In genomic region chr6:120179756-120180206, GRCm38 (mm10) we compare ENCODE assay signal across 19 mouse cellular contexts.
DNase-seq lines count a peak whose midpoint lies in the region; ATAC-seq and TF ChIP-seq lines count a peak whose summit lies in the region.
"Had no signal": no experiment of that assay in that cellular context is flagged by ENCODE, and none has a peak within 500 bp of the region (broad histone marks: within the 10 kb centered on the region; RNA-seq: fewer than 3 reads in every experiment).

No protein-coding gene starts in this region.

- dilution Hi-C loops in CH12.LX (cut with MboI; ENCODE audit: extremely low pct_ligation_motif_present, extremely low pct_unique_long_range_greater_than_20kb, low sequenced_read_pairs): no loop called here

- no peaks in the 10 kb centered on the region; the same call in 1 of the 2 replicates for H3K79me2 ChIP-seq in CH12.LX (replicated peaks; ENCODE audit: control insufficient read depth, extremely low read depth, insufficient read depth, poor library complexity, severe bottlenecking)

- TF ChIP-seq POLR2A in CH12.LX (IDR thresholded peaks at IDR 0.05; ENCODE audit: low read depth, low read length): no peak; the same call in 1 of the 2 replicates

- no peak overlapping the region for H3K4me2 ChIP-seq in heart, embryonic 13.5 days
- H3K4me2 ChIP-seq in CH12.LX (ENCODE audit: insufficient read depth, low read depth, poor library complexity, severe bottlenecking): peak overlapping the region; percentile 33
- H3K4me2 ChIP-seq: embryonic facial prominence, embryonic 12.5 days; lung, embryonic 15.5 days; neural tube, embryonic 15.5 days had no signal

- no peak overlapping the region for H3K4me3 ChIP-seq in heart, embryonic 13.5 days
- peak overlapping the region in 1 of 3 experiments; percentile 28 for H3K4me3 ChIP-seq in CH12.LX (replicated peaks in 1 of 3; ENCODE audit: low read depth in 2 of 3, low read length in 2 of 3, poor library complexity in 1 of 3)
- H3K4me3 ChIP-seq: embryonic facial prominence, embryonic 12.5 days; lung, embryonic 15.5 days; midbrain, embryonic 10.5 days; neural tube, embryonic 15.5 days had no signal

- no peaks in the 10 kb centered on the region for H3K27me3 ChIP-seq in heart, embryonic 13.5 days (replicated peaks)
- no peaks in the 10 kb centered on the region for H3K27me3 ChIP-seq in CH12.LX (replicated peaks)
- H3K27me3 ChIP-seq: embryonic facial prominence, embryonic 12.5 days; lung, embryonic 15.5 days; neural tube, embryonic 15.5 days had no signal

- peak overlapping the region; percentile 25 for H3K27ac ChIP-seq in heart, embryonic 13.5 days (replicated peaks)
- H3K27ac ChIP-seq in CH12.LX (ENCODE audit: insufficient read depth, low read depth): peak overlapping the region; percentile 96
- H3K27ac ChIP-seq: embryonic facial prominence, embryonic 12.5 days; lung, embryonic 15.5 days; midbrain, embryonic 10.5 days; neural tube, embryonic 15.5 days had no signal

- no peaks in the 10 kb centered on the region for H3K9me3 ChIP-seq in heart, embryonic 13.5 days
- no peaks in the 10 kb centered on the region for H3K9me3 ChIP-seq in CH12.LX (replicated peaks; ENCODE audit: low read length)
- H3K9me3 ChIP-seq: embryonic facial prominence, embryonic 12.5 days; G1E; lung, embryonic 15.5 days; midbrain, embryonic 10.5 days; neural tube, embryonic 15.5 days had no signal

- no peak overlapping the region for H3K9ac ChIP-seq in heart, embryonic 13.5 days
- peak overlapping the region; percentile 20; the same call in 1 of the 2 replicates for H3K9ac ChIP-seq in CH12.LX (ENCODE audit: insufficient read depth, low read depth)
- H3K9ac ChIP-seq: embryonic facial prominence, embryonic 12.5 days; lung, embryonic 15.5 days; neural tube, embryonic 15.5 days had no signal

- no peaks in the 10 kb centered on the region for H3K36me3 ChIP-seq in heart, embryonic 13.5 days
- H3K36me3 ChIP-seq in CH12.LX (replicated peaks in 1 of 2; ENCODE audit: control insufficient read depth in 1 of 2, insufficient read depth in 1 of 2, low read length in 1 of 2): no peaks in the 10 kb centered on the region
- H3K36me3 ChIP-seq: embryonic facial prominence, embryonic 12.5 days; G1E; lung, embryonic 15.5 days; midbrain, embryonic 10.5 days; neural tube, embryonic 15.5 days had no signal

- in situ Hi-C loops in CH12.LX (cut with MboI; ENCODE audit: low pct_ligation_motif_present, low pct_unique_long_range_greater_than_20kb, low sequenced_read_pairs): no loop called here

- peaks cover 60% of the 10 kb centered on the region for H3K4me1 ChIP-seq in heart, embryonic 13.5 days
- H3K4me1 ChIP-seq in CH12.LX (ENCODE audit: control insufficient read depth in 1 of 2, insufficient read depth in 2 of 2): peaks cover 28 to 56% of the 10 kb centered on the region in 2 experiments
- H3K4me1 ChIP-seq: embryonic facial prominence, embryonic 12.5 days; neural tube, embryonic 15.5 days had no signal

- TF ChIP-seq CTCF in CH12.LX (conservative IDR thresholded peaks at IDR 0.05 in 1 of 2, IDR thresholded peaks at IDR 0.05 in 1 of 2; ENCODE audit: low read depth in 2 of 2, low read length in 2 of 2): no peak

- no peak for ATAC-seq in heart, embryonic 13.5 days (ENCODE audit: extremely low read depth, insufficient number of reproducible peaks, low FRiP score, low TSS enrichment)
- peak; percentile 81 for ATAC-seq in granulocyte monocyte progenitor cell, adult 5-6 weeks (replicated peaks; ENCODE audit: poor library complexity, severe bottlenecking)
- peak; percentile 45 for ATAC-seq in megakaryocyte progenitor cell, adult 5-6 weeks (replicated peaks; ENCODE audit: poor library complexity)
- ATAC-seq: inflammation-experienced regulatory T-cells, adult 6 months had no signal

- 41% methylated on average over 7 of the region's 8 CpGs for WGBS in heart, embryonic 13.5 days

- no peak for DNase-seq in heart, adult 18-20 months
- DNase-seq in CH12.LX (ENCODE audit: extremely low read depth): peak; percentile 86
- no peak for DNase-seq in ovary, postnatal 36 days (ENCODE audit: low spot score)
- no peak for DNase-seq in left cerebral cortex, adult 18-20 months (ENCODE audit: low spot score in 2 of 2)
- DNase-seq in thymus, adult 18-20 months: no peak
- DNase-seq: adrenal gland, postnatal 14 days; cerebellum, postnatal 14 days; gastrocnemius, postnatal 10 days; layer of hippocampus, postnatal 36 days; right cerebral cortex, adult 18-20 months had no signal

- TF ChIP-seq RAD21 in CH12.LX (IDR thresholded peaks at IDR 0.05; ENCODE audit: low read depth, low read length): no peak

- TF ChIP-seq EP300 in CH12.LX (IDR thresholded peaks at IDR 0.05; ENCODE audit: low read length): peak; percentile 97

TF ChIP-seq in CH12.LX, 34 proteins besides CTCF, POLR2A, EP300 and RAD21:
- TF ChIP-seq UBTF (IDR thresholded peaks at IDR 0.05; ENCODE audit: low read depth, low read length) (no peak), JUN (IDR thresholded peaks at IDR 0.05; ENCODE audit: insufficient read depth, low read depth, low read length) (peak; percentile 95), ZC3H11A (IDR thresholded peaks at IDR 0.05; ENCODE audit: low read depth, low read length) (no peak), ZMIZ1 (IDR thresholded peaks at IDR 0.05; ENCODE audit: low read depth, low read length) (no peak), NRF1 (IDR thresholded peaks at IDR 0.05; ENCODE audit: low read depth, low read length) (no peak), E2F4 (IDR thresholded peaks at IDR 0.05; ENCODE audit: insufficient replicate concordance, low read depth, low read length) (no peak), TCF12 (IDR thresholded peaks at IDR 0.05; ENCODE audit: low read depth, low read length) (peak; percentile 70; the same call in 1 of the 2 replicates), PAX5 (IDR thresholded peaks at IDR 0.05; ENCODE audit: low read length) (no peak), ZNF384 (IDR thresholded peaks at IDR 0.05; ENCODE audit: low read depth, low read length) (no peak), TBP (conservative IDR thresholded peaks at IDR 0.05; ENCODE audit: low read depth, low read length) (0 out of 2 replicates have a peak, but pooled peaks have one; percentile 57), ETS1 (conservative IDR thresholded peaks at IDR 0.05; ENCODE audit: low read depth, low read length) (peak; percentile 86), RCOR1 (conservative IDR thresholded peaks at IDR 0.05; ENCODE audit: low read depth, low read length) (peak; percentile 80), MAZ (IDR thresholded peaks at IDR 0.05; ENCODE audit: low read depth, low read length) (0 out of 2 replicates have a peak, but pooled peaks have one; percentile 18), MAX (IDR thresholded peaks at IDR 0.05; ENCODE audit: low read length) (peak; percentile 66; the same call in 1 of the 2 replicates), SIN3A (IDR thresholded peaks at IDR 0.05; ENCODE audit: low read length) (peak; percentile 85; the same call in 1 of the 2 replicates), BHLHE40 (IDR thresholded peaks at IDR 0.05; ENCODE audit: low read depth, low read length) (peak; percentile 94), SMC3 (IDR thresholded peaks at IDR 0.05; ENCODE audit: low read depth, low read length) (no peak), MAFK (IDR thresholded peaks at IDR 0.05; ENCODE audit: insufficient replicate concordance, low read length) (0 out of 2 replicates have a peak, but pooled peaks have one; percentile 26), USF1 (IDR thresholded peaks at IDR 0.05; ENCODE audit: low read depth, low read length) (no peak), POLR2AphosphoS2 (IDR thresholded peaks at IDR 0.05; ENCODE audit: low read depth, low read length) (no peak), GABPA (IDR thresholded peaks at IDR 0.05; ENCODE audit: insufficient replicate concordance, low read depth, low read length) (no peak), IRF4 (IDR thresholded peaks at IDR 0.05; ENCODE audit: low read depth, low read length) (peak; percentile 98), MEF2A (IDR thresholded peaks at IDR 0.05; ENCODE audit: borderline replicate concordance, low read depth, low read length) (peak; percentile 97), CHD2 (IDR thresholded peaks at IDR 0.05; ENCODE audit: low read length) (0 out of 2 replicates have a peak, but pooled peaks have one; percentile 69), MXI1 (IDR thresholded peaks at IDR 0.05; ENCODE audit: low read depth, low read length) (peak; percentile 27; the same call in 1 of the 2 replicates), ZKSCAN1 (IDR thresholded peaks at IDR 0.05; ENCODE audit: borderline replicate concordance, low read depth, low read length) (no peak), KAT2A (IDR thresholded peaks at IDR 0.05; ENCODE audit: insufficient replicate concordance, low read length) (no peak), NELFE (IDR thresholded peaks at IDR 0.05; ENCODE audit: low read depth, low read length) (no peak), ELF1 (IDR thresholded peaks at IDR 0.05; ENCODE audit: low read depth, low read length) (peak; percentile 54; the same call in 1 of the 2 replicates), JUND (conservative IDR thresholded peaks at IDR 0.05; ENCODE audit: low read depth, low read length) (peak; percentile 99), CHD1 (IDR thresholded peaks at IDR 0.05; ENCODE audit: low read depth, low read length) (no peak), HCFC1 (IDR thresholded peaks at IDR 0.05; ENCODE audit: low read depth, low read length) (no peak; the same call in 1 of the 2 replicates), USF2 (conservative IDR thresholded peaks at IDR 0.05; ENCODE audit: low read depth, low read length) (no peak; the same call in 1 of the 2 replicates), MYC (IDR thresholded peaks at IDR 0.05; ENCODE audit: low read depth, low read length) (peak; percentile 94)
TF ChIP-seq in CH12.LX: peak in this region for 17.
